Mouse (Mus musculus) hindbrain, postnatal 0 days (tissue): ENCODE data around the gene Nrarp. TPM values are rescaled to one million over a fixed set of nuclear protein-coding genes. Genes with fewer than 3 reads are reported as not detected.

Experiments used
- ATAC-seq: fragments of 200-750 bp; cut with Nextera tagmentation; 2 replicates; pipeline ENCODE4 v1.8.0; 2017; ENCODE audit warnings: mild to moderate bottlenecking, moderate TSS enrichment, moderate library complexity
- DNase-seq: peaks from one replicate; pipeline ENCODE4 v3.0.0-alpha.2; 2015; ENCODE audit warnings: low spot score
- H3K27ac ChIP-seq: fragments of 300-500 bp; sonication (generic); 2 replicates; pipeline ENCODE4 v1.5.1; 2014; ENCODE audit warnings: mild to moderate bottlenecking
- H3K27me3 ChIP-seq: fragments of 300-500 bp; sonication (generic); 2 replicates; pipeline ENCODE4 v1.6.1; 2014; ENCODE audit warnings: low read length, mixed read lengths; ENCODE audit not compliant: insufficient read depth
- H3K36me3 ChIP-seq: fragments of 300-500 bp; sonication (generic); 2 replicates; pipeline ENCODE4 v1.6.1; 2014; ENCODE audit warnings: low read length, mixed read lengths; ENCODE audit not compliant: insufficient read depth
- H3K4me1 ChIP-seq: fragments of 300-500 bp; sonication (generic); 2 replicates; pipeline ENCODE4 v1.6.1; 2014; ENCODE audit warnings: antibody characterized with exemption, low read length, mixed read lengths; ENCODE audit not compliant: insufficient read depth
- H3K4me2 ChIP-seq: fragments of 300-500 bp; sonication (generic); 2 replicates; pipeline ENCODE4 v1.6.1; 2014; ENCODE audit warnings: low read depth, mild to moderate bottlenecking, low read length, moderate library complexity, mixed read lengths
- H3K4me3 ChIP-seq: fragments of 300-500 bp; sonication (generic); 2 replicates; pipeline ENCODE4 v1.5.1; 2014; ENCODE audit warnings: low read length
- H3K9ac ChIP-seq: fragments of 300-500 bp; sonication (generic); replicated peaks from 2 replicates; pipeline ENCODE4 v1.6.1; 2014; ENCODE audit warnings: mild to moderate bottlenecking, low read length, moderate library complexity, mixed read lengths
- H3K9me3 ChIP-seq: fragments of 300-500 bp; sonication (generic); 2 replicates; pipeline ENCODE4 v1.6.1; 2016; ENCODE audit warnings: low read length, mixed read lengths
- CTCF ChIP-seq: IDR thresholded peaks from 2 replicates; pipeline ENCODE4 v1.5.1; 2016; ENCODE audit warnings: antibody characterized with exemption, control low read depth, low read depth
- WGBS: fragments of 180-500 bp; shearing (Covaris S2); extraction: QIAGEN DNeasy Blood & Tissue Kit; methylation state at CpG from one replicate; pipeline ENCODE4 v1.1.7; 2014; 5-methylcytosine and 5-hydroxymethylcytosine counted together
- polyA plus RNA-seq: library from polyadenylated mRNA; unstranded; fragments of >200 nt; fragmentation: Nextera tagmentation; extraction: Ambion mirVana; gene quantifications from 2 replicates; pipeline ENCODE4 v1.2.1, GENCODE M21; 2015
- total RNA-seq: library from RNA; depleted of rRNA; stranded (reverse); fragments of >200 nt; gene quantifications from 2 replicates; pipeline ENCODE4 v1.2.3, GENCODE M21; 2014

Nrarp gene
- total and polyA plus RNA-seq, 2 experiments from 2014 or later = 14.2 to 50.8 TPM

GRCm38 (mm10) chr2:25178285-25178972 lies 2.1 kb upstream of the Nrarp start:
- Histone ChIP-seq H3K27ac (peak overlapping the region; percentile 81), H3K9ac (peak overlapping the region; percentile 35; the same call in 1 of the 2 replicates), H3K4me3 (no peak overlapping the region), H3K9me3 (no peaks in the 10 kb centered on the region), H3K27me3 (no peaks in the 10 kb centered on the region), H3K4me1 (peaks cover 18% of the 10 kb centered on the region), H3K36me3 (no peaks in the 10 kb centered on the region), H3K4me2 (peak overlapping the region; percentile 28; the same call in 1 of the 2 replicates)
- TF ChIP-seq CTCF = no peak
- peak; percentile 68 for DNase-seq
- WGBS = 24% methylated on average over 10 of the region's 10 CpGs
- peak; percentile 30; the same call in 1 of the 2 replicates for ATAC-seq

- H3K9me3 ChIP-seq = no peaks in the 10 kb centered on the region
- no peak for TF ChIP-seq CTCF
- peak overlapping the region; percentile 45; the same call in 1 of the 2 replicates for H3K9ac ChIP-seq
- peak overlapping the region; percentile 88 for H3K27ac ChIP-seq
- H3K4me2 ChIP-seq = peak overlapping the region; percentile 69
- H3K4me3 ChIP-seq = peak overlapping the region; percentile 72
- peaks cover 19% of the 10 kb centered on the region for H3K4me1 ChIP-seq
- WGBS = 26% methylated on average over 15 of the region's 15 CpGs
- H3K27me3 ChIP-seq = no peaks in the 10 kb centered on the region
- H3K36me3 ChIP-seq = no peaks in the 10 kb centered on the region
- DNase-seq (no peak), ATAC-seq (no peak)
Measured at GRCm38 (mm10) chr2:25179566-25180217, 866 bp upstream of the Nrarp start.

GRCm38 (mm10) chr2:25180973-25181890 lies 674 bp downstream of the Nrarp start:
- under 1% methylated on average over 98 of the region's 100 CpGs for WGBS
- TF ChIP-seq CTCF = no peak
- peak overlapping the region; percentile 69 for H3K4me2 ChIP-seq
- H3K36me3 ChIP-seq = no peaks in the 10 kb centered on the region
- peak overlapping the region; percentile 72 for H3K4me3 ChIP-seq
- H3K9me3 ChIP-seq = no peaks in the 10 kb centered on the region
- H3K9ac ChIP-seq = peak overlapping the region; percentile 65
- H3K27me3 ChIP-seq = no peaks in the 10 kb centered on the region
- H3K4me1 ChIP-seq = peaks cover 23% of the 10 kb centered on the region
- peak overlapping the region; percentile 83 for H3K27ac ChIP-seq
- DNase-seq (peak; percentile 63), ATAC-seq (peak; percentile 30)

GRCm38 (mm10) chr2:25181891-25182397 lies 1.4 kb downstream of the Nrarp start:
- Histone ChIP-seq H3K9ac (peak overlapping the region; percentile 65), H3K9me3 (no peaks in the 10 kb centered on the region), H3K4me2 (peak overlapping the region; percentile 69), H3K27me3 (no peaks in the 10 kb centered on the region), H3K4me3 (peak overlapping the region; percentile 72), H3K27ac (peak overlapping the region; percentile 83), H3K36me3 (no peaks in the 10 kb centered on the region), H3K4me1 (peaks cover 24% of the 10 kb centered on the region)
- ATAC-seq (no peak), DNase-seq (peak; percentile 63)
- 1% methylated on average over 17 of the region's 17 CpGs for WGBS
- TF ChIP-seq CTCF = no peak

- Histone ChIP-seq H3K27ac (no peak overlapping the region), H3K27me3 (no peaks in the 10 kb centered on the region), H3K9me3 (no peaks in the 10 kb centered on the region), H3K9ac (peak overlapping the region; percentile 1; the same call in 1 of the 2 replicates), H3K36me3 (no peaks in the 10 kb centered on the region), H3K4me2 (peak overlapping the region; percentile 69), H3K4me1 (peaks cover 16% of the 10 kb centered on the region), H3K4me3 (peak overlapping the region; percentile 72)
- DNase-seq = peak; percentile 40
- no peak for TF ChIP-seq CTCF
- ATAC-seq = no peak
- WGBS = 9% methylated on average over 6 of the region's 6 CpGs
Measured at GRCm38 (mm10) chr2:25182664-25183063, 2.1 kb downstream of the Nrarp start.

GRCm38 (mm10) chr2:25183336-25183735 lies 2.8 kb downstream of the Nrarp start:
- peak overlapping the region; percentile 1; the same call in 1 of the 2 replicates for H3K9ac ChIP-seq
- ATAC-seq (no peak), DNase-seq (no peak)
- peaks cover 11% of the 10 kb centered on the region for H3K4me1 ChIP-seq
- peak overlapping the region; percentile 69 for H3K4me2 ChIP-seq
- no peak overlapping the region for H3K27ac ChIP-seq
- H3K36me3 ChIP-seq = no peaks in the 10 kb centered on the region
- TF ChIP-seq CTCF = no peak
- 29% methylated on average over 2 of the region's 2 CpGs for WGBS
- H3K9me3 ChIP-seq = no peaks in the 10 kb centered on the region
- H3K4me3 ChIP-seq = peak overlapping the region; percentile 72
- H3K27me3 ChIP-seq = no peaks in the 10 kb centered on the region
